Mouse (Mus musculus) C2C12 (cell line): ENCODE measurements around the gene Lax1. TPM values are rescaled to one million over a fixed set of nuclear protein-coding genes. Genes with fewer than 3 reads are reported as not detected.
A peak's percentile ranks its signal among the peaks of the same experiment; 100 is the strongest.

Source experiments
- H3K27me3 ChIP-seq: one replicate; pipeline ENCODE4 v1.6.1; 2011; ENCODE audit not compliant: control insufficient read depth, insufficient read depth, insufficient read length
- H3K36me3 ChIP-seq: one replicate; pipeline ENCODE4 v1.6.1; 2011; ENCODE audit not compliant: control insufficient read depth, insufficient read depth
- H3K4me3 ChIP-seq: one replicate; pipeline ENCODE4 v1.5.1; 2011; ENCODE audit warnings: mild to moderate bottlenecking, control low read depth; ENCODE audit not compliant: poor library complexity, insufficient read depth, severe bottlenecking
- H3K79me2 ChIP-seq: one replicate; pipeline ENCODE4 v1.6.1; 2011; ENCODE audit not compliant: control insufficient read depth, insufficient read depth
- H3K79me3 ChIP-seq: one replicate; pipeline ENCODE4 v1.6.1; 2011; ENCODE audit warnings: low read depth, control low read depth
- H3ac ChIP-seq: one replicate; pipeline ENCODE3; 2011; ENCODE audit warnings: low read depth; ENCODE audit not compliant: control insufficient read depth, insufficient read length
- CEBPB ChIP-seq: IDR thresholded peaks from one replicate; pipeline ENCODE4 v1.6.1; 2011; ENCODE audit warnings: low read depth, mild to moderate bottlenecking, control low read depth, moderate library complexity
- CTCF ChIP-seq: IDR thresholded peaks from one replicate; pipeline ENCODE4 v1.5.1; 2011; ENCODE audit not compliant: control insufficient read depth, insufficient read depth, insufficient read length
- FOSL1 ChIP-seq: IDR thresholded peaks from one replicate; pipeline ENCODE4 v1.8.0; 2011; ENCODE audit warnings: mild to moderate bottlenecking, low read length; ENCODE audit not compliant: poor library complexity, insufficient read depth, severe bottlenecking
- MAX ChIP-seq: IDR thresholded peaks from one replicate; pipeline ENCODE4 v1.6.1; 2011; ENCODE audit warnings: mild to moderate bottlenecking, control low read depth
- MYOD1 ChIP-seq: IDR thresholded peaks from one replicate; pipeline ENCODE4 v1.6.1; 2011; ENCODE audit warnings: low read depth; ENCODE audit not compliant: control insufficient read depth, insufficient read length
- MYOG ChIP-seq: IDR thresholded peaks from one replicate; pipeline ENCODE4 v1.6.1; 2011; ENCODE audit not compliant: control insufficient read depth, insufficient read length; ENCODE audit errors: extremely low read depth
- USF1 ChIP-seq: IDR thresholded peaks from one replicate; pipeline ENCODE4 v1.6.1; 2011; ENCODE audit warnings: low read depth, mild to moderate bottlenecking, control low read depth, moderate library complexity
- microRNA-seq: library from miRNA; unstranded; fragments of <30 nt; microRNA quantifications from one replicate; pipeline ENCODE4, GENCODE M21; 2019; ENCODE audit warnings: borderline microRNAs expressed
- polyA plus RNA-seq: library from polyadenylated mRNA; unstranded; fragments of >200 nt; fragmentation: generic; extraction: Trizol; gene quantifications from one replicate; pipeline ENCODE4 v1.2.1, GENCODE M21; 2012; ENCODE audit warnings: missing spikeins

Gene Lax1
- polyA plus RNA-seq, 1 experiment: not detected

DNA sequence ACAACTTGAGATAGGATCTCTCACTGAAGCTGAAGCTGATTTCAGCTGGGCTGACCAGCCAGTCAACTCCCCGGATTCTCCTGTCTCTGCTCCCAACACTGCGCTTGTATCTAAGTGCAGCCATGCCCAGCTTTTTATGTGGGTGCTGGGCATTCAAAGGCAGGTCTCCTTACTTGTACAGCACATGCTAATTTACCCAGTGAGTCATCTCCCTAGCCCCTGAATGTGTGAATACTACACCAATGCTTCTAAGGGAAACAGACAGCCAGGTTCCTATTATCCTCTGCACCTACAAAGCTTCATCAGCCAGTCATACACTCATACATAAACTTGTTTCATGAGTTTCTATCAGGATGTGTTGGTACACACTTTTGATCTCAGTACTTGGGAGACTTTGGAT lies 48.7 kb downstream of the Lax1 start:
- TF ChIP-seq MYOG (no peak), CEBPB (no peak), MYOD1 (no peak)
- H3K79me3 ChIP-seq: peaks cover 5% of the 10 kb centered on the region
- no peak overlapping the region for H3ac ChIP-seq
- no peaks in the 10 kb centered on the region for H3K27me3 ChIP-seq
- peaks cover 28% of the 10 kb centered on the region for H3K79me2 ChIP-seq
- peaks cover 95% of the 10 kb centered on the region for H3K36me3 ChIP-seq
- no peak overlapping the region for H3K4me3 ChIP-seq

DNA sequence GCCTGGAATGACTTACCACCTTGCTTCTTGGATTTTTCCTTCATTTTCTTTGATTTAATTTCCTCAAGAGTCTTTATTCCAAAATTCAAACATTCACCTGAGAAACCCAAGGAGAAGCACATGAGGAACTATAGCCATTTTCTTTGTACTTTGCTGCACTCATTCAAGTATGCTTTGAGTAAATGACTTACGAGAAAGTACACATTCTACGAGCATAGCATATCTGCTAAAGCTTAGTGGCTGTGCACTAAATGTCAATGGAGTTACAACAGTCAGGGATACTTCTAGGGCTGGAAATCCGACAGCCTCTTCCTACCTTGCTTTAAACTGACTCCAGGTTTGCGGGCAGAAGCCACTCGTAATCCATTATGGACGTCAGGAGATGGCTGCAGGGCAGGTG lies 51.4 kb downstream of the Lax1 start:
- TF ChIP-seq MAX (no peak), USF1 (no peak), MYOG (no peak), CEBPB (no peak), CTCF (no peak), MYOD1 (no peak), FOSL1 (no peak)
- Histone ChIP-seq H3K79me3 (peaks cover 2% of the 10 kb centered on the region), H3K4me3 (no peak overlapping the region), H3K36me3 (peaks cover 93% of the 10 kb centered on the region), H3ac (no peak overlapping the region), H3K79me2 (peaks cover 18% of the 10 kb centered on the region), H3K27me3 (no peaks in the 10 kb centered on the region)

DNA sequence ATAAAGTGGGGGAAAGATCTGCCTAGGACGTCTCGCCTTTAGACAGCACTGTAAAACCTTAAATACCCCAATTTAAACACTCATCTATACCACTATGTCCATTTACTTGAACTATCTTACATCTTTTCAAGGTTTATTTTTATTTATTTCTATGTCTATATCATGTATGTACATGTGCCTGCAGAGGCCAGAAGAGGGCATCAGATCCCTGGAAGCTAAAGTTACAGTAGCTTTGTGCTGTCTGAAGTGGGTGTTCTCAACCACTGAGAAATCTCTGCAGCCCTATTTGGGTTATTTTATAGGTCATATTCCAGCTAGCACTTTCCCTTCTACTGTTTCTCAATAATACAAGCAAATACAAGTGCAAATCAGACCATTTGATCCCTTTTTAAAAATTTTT lies 57.7 kb downstream of the Lax1 start:
- Histone ChIP-seq H3K27me3 (no peaks in the 10 kb centered on the region), H3K36me3 (peaks cover 89% of the 10 kb centered on the region), H3K79me3 (peaks cover 6% of the 10 kb centered on the region), H3K4me3 (no peak overlapping the region), H3ac (no peak overlapping the region), H3K79me2 (peaks cover 35% of the 10 kb centered on the region)
- TF ChIP-seq FOSL1: no peak
- TF ChIP-seq MYOD1: no peak
- no peak for TF ChIP-seq MAX
- no peak for TF ChIP-seq CEBPB
- TF ChIP-seq CTCF: no peak
- TF ChIP-seq USF1: no peak
- TF ChIP-seq MYOG: no peak

Small RNA genes lying within 50 kb of the gene (microRNA-seq; reads per million reads assigned to microRNA genes)
- gene Mir6903: 2.0 reads per million, percentile 39 among the genes with 10 or more reads in this experiment

Other genes starting within 250 kb of the Lax1 start
- 465 TPM for gene Snrpe, start 79.8 kb downstream of the Lax1 start, polyA plus RNA-seq
- 2.8 TPM for gene Zbed6, start 29.2 kb downstream of the Lax1 start, polyA plus RNA-seq
- gene Gm38394, start 28.8 kb downstream of the Lax1 start, polyA plus RNA-seq: 2.0 TPM
- gene Atp2b4, start 110.9 kb upstream of the Lax1 start, polyA plus RNA-seq: 3.0 TPM
- 0.27 TPM for gene Optc, start 217.9 kb upstream of the Lax1 start, polyA plus RNA-seq
- 0.07 TPM for gene Prelp, start 231.3 kb upstream of the Lax1 start, polyA plus RNA-seq